Mouse (Mus musculus): ENCODE measurements at regions not wholly inside any gene's neighbourhood (a gene's known extent, or its start where the extent isn't known, plus 50 kb on each side); places are given as distances from the start of the nearest gene placed in this dataset.

DNA sequence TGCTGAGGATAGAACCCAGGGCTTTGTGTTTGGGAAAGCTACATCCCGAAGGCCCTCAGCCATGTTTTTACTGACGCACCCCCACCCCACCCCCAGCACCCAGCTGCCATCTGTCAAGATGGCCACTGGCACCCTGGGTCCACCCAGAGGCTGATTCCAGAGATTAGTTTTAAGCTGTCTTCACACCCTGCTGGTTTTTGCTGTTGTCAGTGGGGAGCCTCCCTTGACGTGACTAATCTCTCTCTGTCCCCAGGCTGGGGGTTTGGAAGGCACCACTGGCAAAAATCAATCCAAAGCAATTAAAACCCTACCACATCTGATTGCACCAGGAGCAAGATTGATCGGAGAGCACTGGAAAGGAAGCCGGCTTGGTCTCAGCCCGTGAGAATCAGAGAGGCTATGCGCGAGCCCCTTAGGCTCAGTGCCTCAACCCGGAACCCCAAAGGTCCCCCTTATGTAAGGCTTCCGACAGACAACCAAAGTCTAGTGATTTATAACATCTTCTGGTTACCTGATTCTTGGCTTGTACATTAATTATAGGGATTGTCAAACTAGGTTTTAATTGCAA lies 59.7 kb upstream of the Kazn start:
- no peak for ATAC-seq (replicated peaks; ENCODE audit: low FRiP score, low TSS enrichment, poor library complexity, severe bottlenecking)

DNA sequence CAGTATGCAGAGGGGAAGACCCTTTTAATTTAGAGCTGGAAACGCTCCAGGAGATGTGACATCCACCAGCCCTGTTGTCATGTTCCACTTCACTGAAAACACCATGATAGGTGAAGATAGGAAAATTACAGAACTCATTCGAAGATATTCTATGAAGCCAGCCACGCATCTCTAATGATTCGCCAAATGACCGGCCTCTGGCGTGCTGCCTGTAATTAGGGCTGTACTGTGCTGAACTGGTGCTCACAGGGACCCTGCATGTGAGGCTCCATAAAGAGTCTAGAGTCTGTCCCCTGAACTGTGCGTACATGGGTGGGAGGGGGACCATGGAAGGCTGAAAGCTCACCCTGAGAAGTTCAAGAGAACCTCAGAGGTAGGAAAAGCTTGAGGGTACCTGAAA lies 53.6 kb upstream of the Kazn start:
- ATAC-seq (replicated peaks; ENCODE audit: low FRiP score, low TSS enrichment, poor library complexity, severe bottlenecking), result no peak

DNA sequence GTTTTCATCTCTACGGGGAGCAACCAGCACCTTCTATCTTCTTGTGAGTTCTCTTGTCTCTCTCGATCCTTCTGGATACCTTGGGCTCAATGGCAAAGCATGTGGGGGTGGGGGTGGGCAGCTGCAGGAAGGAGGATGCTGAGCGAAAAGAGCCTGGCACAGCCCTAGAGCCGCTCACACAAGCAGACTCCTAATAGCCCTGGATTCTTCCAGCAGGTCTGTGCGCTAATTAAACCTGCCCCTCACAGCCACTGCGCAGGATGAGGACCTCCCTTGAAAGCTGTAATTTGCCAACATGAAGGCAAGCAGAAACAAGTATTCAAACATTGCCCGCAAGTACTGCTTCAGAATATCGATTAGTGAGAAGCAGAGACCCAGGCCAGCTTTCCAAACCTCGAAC lies 53.1 kb upstream of the Kazn start:
- no peak for ATAC-seq (replicated peaks; ENCODE audit: low FRiP score, low TSS enrichment, poor library complexity, severe bottlenecking)

DNA sequence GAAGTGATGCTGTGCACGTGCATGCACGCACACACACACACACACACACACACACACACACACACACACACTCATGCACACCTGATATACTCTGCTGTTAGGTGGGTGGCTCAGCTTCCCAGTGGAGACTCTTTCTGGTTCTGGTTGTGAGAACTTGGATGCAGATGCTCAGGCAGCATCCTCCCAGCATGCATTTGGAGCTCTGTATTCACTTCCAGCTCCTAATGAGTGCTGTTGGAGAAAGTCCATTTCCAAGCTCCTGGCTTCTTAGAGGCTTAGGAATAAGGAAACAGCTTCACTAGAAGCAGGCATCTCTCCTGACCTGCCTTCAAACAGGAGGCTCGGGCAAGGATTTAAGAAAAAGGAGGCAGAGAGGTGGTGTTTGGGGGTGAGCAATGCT lies 52.2 kb upstream of the Kazn start:
- ATAC-seq (replicated peaks; ENCODE audit: low FRiP score, low TSS enrichment, poor library complexity, severe bottlenecking), result no peak
